Mouse (Mus musculus) liver, embryonic 14.5 days (tissue): ENCODE data around the gene 1700016K19Rik. TPM values are rescaled to one million over a fixed set of nuclear protein-coding genes. Genes with fewer than 3 reads are reported as not detected.

Experiments used
- ATAC-seq: fragments of 200-750 bp; cut with Nextera tagmentation; 2 replicates; pipeline ENCODE4 v1.8.0; 2017; ENCODE audit warnings: moderate number of reproducible peaks, mild to moderate bottlenecking, moderate library complexity; ENCODE audit not compliant: insufficient read depth
- DNase-seq, 3 experiments: peaks; one replicate each; pipeline ENCODE4 v3.0.0-alpha.2; 2012 to 2013; ENCODE audit warnings: low read depth in 3 of 3, low spot score in 3 of 3
- H3K27ac ChIP-seq: fragments of 300-500 bp; sonication (generic); 2 replicates; pipeline ENCODE4 v1.5.1; 2014; ENCODE audit warnings: moderate library complexity, mild to moderate bottlenecking, control low read depth, inconsistent platforms
- H3K27me3 ChIP-seq: fragments of 300-500 bp; sonication (generic); 2 replicates; pipeline ENCODE4 v1.6.1; 2014; ENCODE audit warnings: mild to moderate bottlenecking, low read length, moderate library complexity; ENCODE audit not compliant: control insufficient read depth, insufficient read depth
- H3K36me3 ChIP-seq: fragments of 300-500 bp; sonication (generic); replicated peaks from 2 replicates; pipeline ENCODE4 v1.6.1; 2014; ENCODE audit warnings: low read depth; ENCODE audit not compliant: control insufficient read depth, insufficient read depth
- H3K4me1 ChIP-seq, 2 experiments: fragments of 200-500 bp in 1 of 2; fragments of 300-500 bp in 1 of 2; sonication (generic) in 1 of 2; replicated peaks; 2 replicates each; pipeline ENCODE4 v1.6.1; 2012 to 2014; ENCODE audit warnings: antibody characterized with exemption in 1 of 2, inconsistent platforms in 1 of 2, low read length in 1 of 2; ENCODE audit not compliant: control insufficient read depth in 2 of 2, insufficient read depth in 2 of 2
- H3K4me2 ChIP-seq: fragments of 300-500 bp; sonication (generic); 2 replicates; pipeline ENCODE4 v1.6.1; 2014; ENCODE audit warnings: low read depth, mild to moderate bottlenecking, control low read depth, moderate library complexity
- H3K4me3 ChIP-seq, 2 experiments: fragments of 200-500 bp in 1 of 2; fragments of 300-500 bp in 1 of 2; sonication (generic) in 1 of 2; 2 replicates each; pipeline ENCODE4 v1.5.1; 2012 to 2014; ENCODE audit warnings: low read depth in 2 of 2, low read length in 2 of 2, mild to moderate bottlenecking in 2 of 2, control low read depth in 1 of 2, inconsistent platforms in 1 of 2, moderate library complexity in 1 of 2; ENCODE audit not compliant: insufficient read depth in 1 of 2
- H3K9ac ChIP-seq: fragments of 300-500 bp; sonication (generic); replicated peaks from 2 replicates; pipeline ENCODE4 v1.6.1; 2014; ENCODE audit warnings: mild to moderate bottlenecking, control low read depth, moderate library complexity
- H3K9me3 ChIP-seq: fragments of 300-500 bp; sonication (generic); 2 replicates; pipeline ENCODE4 v1.6.1; 2016; ENCODE audit warnings: low read length, mixed read lengths; ENCODE audit not compliant: control insufficient read depth
- CTCF ChIP-seq: IDR thresholded peaks from 2 replicates; pipeline ENCODE4 v1.5.1; 2016; ENCODE audit warnings: antibody characterized with exemption, low read depth, control low read depth
- EP300 ChIP-seq: IDR thresholded peaks from 2 replicates; pipeline ENCODE4 v1.6.1; 2016; ENCODE audit warnings: antibody characterized with exemption, low read depth
- WGBS: fragments of 180-500 bp; shearing (Covaris S2); extraction: QIAGEN DNeasy Blood & Tissue Kit; methylation state at CpG from one replicate; pipeline ENCODE4 v1.1.7; 2014; ENCODE audit not compliant: insufficient replicate concordance; 5-methylcytosine and 5-hydroxymethylcytosine counted together
- polyA plus RNA-seq, 2 experiments: library from polyadenylated mRNA; depleted of rRNA in 1 of 2; stranded (reverse) in 1 of 2; unstranded in 1 of 2; fragments of >200 nt; fragmentation: Nextera tagmentation in 1 of 2; extraction: Ambion mirVana in 1 of 2; gene quantifications; 2 replicates each; pipeline versions ENCODE4 v1.2.1 to v1.2.3; 2012 to 2014

Gene 1700016K19Rik
- polyA plus RNA-seq, 2 experiments = not detected

DNA sequence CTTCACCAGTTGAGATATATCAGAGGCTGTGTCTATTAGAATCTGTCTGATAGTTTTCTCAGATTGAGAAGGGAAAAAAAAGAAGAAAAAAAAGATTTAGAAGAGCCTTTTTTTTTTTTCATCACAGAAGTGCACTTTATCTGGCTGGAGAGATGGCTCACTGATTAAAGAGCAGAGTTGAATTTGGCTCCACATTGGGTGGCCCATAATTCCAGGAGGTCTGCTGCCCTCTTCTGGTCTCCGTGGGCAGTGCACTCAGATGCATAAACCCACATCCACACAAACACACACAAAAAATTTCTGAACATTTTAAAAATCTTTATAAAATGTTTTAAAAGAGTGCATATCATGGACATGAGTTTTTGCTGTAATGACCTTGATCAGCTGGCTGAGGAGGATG, 25.7 kb upstream of the 1700016K19Rik start:
- no peak overlapping the region for H3K4me2 ChIP-seq
- WGBS = 47% methylated on average over 1 of the region's 1 CpGs
- no peak overlapping the region for H3K9ac ChIP-seq
- no peak overlapping the region for H3K4me3 ChIP-seq
- H3K9me3 ChIP-seq = no peaks in the 10 kb centered on the region; the same call in 1 of the 2 replicates
- H3K27ac ChIP-seq = no peak overlapping the region
- DNase-seq (no peak), ATAC-seq (no peak)
- no peaks in the 10 kb centered on the region for H3K27me3 ChIP-seq
- peaks cover 0 to 4% of the 10 kb centered on the region in 2 experiments; a peak in 1 of 4 replicates for H3K4me1 ChIP-seq
- no peaks in the 10 kb centered on the region for H3K36me3 ChIP-seq
- TF ChIP-seq CTCF (peak; percentile 63), EP300 (no peak)

DNA sequence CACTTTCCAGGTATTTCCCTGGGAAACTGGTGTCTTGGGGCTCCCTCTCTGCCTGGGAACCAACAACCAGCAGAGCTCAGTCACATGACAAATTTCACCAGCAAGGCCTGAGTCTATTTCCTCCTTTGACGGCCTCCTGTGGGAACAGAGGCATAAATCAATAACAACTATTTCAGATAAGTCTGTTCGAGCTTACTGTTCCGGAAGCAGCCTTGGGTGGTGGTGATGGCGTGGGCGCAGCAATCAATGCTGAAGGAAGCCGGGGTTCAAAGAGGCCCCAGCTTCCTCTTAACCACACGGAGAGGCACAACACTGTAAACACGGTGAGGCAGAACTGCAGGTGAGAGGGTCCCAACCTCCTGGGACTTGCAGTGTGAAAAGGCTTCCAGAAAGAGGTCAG, 23.0 kb upstream of the 1700016K19Rik start:
- H3K4me2 ChIP-seq = no peak overlapping the region
- DNase-seq = no peak
- no peak overlapping the region for H3K27ac ChIP-seq
- H3K9ac ChIP-seq = no peak overlapping the region
- no peak overlapping the region for H3K4me3 ChIP-seq
- WGBS = under 1% methylated on average over 8 of the region's 8 CpGs
- no peaks in the 10 kb centered on the region for H3K27me3 ChIP-seq
- H3K36me3 ChIP-seq = no peaks in the 10 kb centered on the region
- TF ChIP-seq CTCF (no peak), EP300 (no peak)
- no peak for ATAC-seq
- no peaks in the 10 kb centered on the region; the same call in 1 of the 2 replicates for H3K9me3 ChIP-seq
- peaks cover 0 to 4% of the 10 kb centered on the region in 2 experiments; a peak in 1 of 4 replicates for H3K4me1 ChIP-seq

DNA sequence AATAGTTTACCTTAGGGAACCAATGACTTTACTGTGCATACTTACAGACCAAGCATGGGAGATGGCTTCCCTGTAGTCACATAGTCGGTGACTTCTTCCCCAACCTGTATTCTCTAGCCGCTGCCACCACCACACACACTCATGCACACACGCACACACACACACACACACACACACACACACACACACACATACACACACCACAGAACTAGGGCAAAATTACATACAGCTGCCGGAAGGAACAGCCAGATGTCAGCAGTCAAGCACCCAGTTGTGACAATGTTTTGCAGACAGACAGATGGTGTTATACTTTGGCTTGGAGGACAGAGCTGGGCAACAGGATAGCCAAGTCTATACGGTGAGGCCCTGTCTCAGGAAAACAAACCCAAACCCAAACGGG, 21.7 kb upstream of the 1700016K19Rik start:
- Histone ChIP-seq H3K4me1 (peaks cover 0 to 4% of the 10 kb centered on the region in 2 experiments; a peak in 1 of 4 replicates), H3K27me3 (no peaks in the 10 kb centered on the region), H3K4me2 (no peak overlapping the region), H3K36me3 (no peaks in the 10 kb centered on the region), H3K4me3 (no peak overlapping the region), H3K9ac (no peak overlapping the region), H3K9me3 (no peaks in the 10 kb centered on the region; the same call in 1 of the 2 replicates), H3K27ac (no peak overlapping the region)
- no peak for TF ChIP-seq CTCF
- 56% methylated on average over 6 of the region's 6 CpGs for WGBS
- ATAC-seq = no peak
- no peak for DNase-seq

DNA sequence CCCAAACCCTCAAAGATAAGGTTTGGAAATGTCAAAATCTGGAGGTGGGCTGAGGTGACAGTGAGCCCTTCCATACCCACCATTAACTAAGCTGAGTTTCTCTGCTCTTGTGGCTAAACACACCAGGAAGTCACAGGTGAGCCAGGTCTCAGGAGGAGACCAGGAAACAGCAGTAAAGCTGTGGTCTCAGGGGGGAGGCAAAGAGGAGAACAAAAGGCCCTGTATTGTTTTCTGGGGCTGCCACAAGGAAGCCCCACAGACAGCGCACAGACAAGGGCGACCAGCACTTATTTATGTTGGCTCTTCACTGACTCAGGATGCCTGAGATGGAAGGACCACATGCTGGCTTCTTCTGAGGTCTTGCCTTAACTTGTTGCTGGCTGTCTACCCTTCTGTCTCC, 19.3 kb upstream of the 1700016K19Rik start:
- Histone ChIP-seq H3K4me3 (no peak overlapping the region), H3K9me3 (no peaks in the 10 kb centered on the region), H3K9ac (no peak overlapping the region), H3K36me3 (no peaks in the 10 kb centered on the region), H3K4me2 (no peak overlapping the region), H3K4me1 (peaks cover 0 to 4% of the 10 kb centered on the region in 2 experiments; a peak in 1 of 4 replicates), H3K27me3 (no peaks in the 10 kb centered on the region), H3K27ac (no peak overlapping the region)
- TF ChIP-seq CTCF = no peak
- TF ChIP-seq EP300 = no peak
- DNase-seq (no peak), ATAC-seq (no peak)
- WGBS = 51% methylated on average over 2 of the region's 2 CpGs

DNA sequence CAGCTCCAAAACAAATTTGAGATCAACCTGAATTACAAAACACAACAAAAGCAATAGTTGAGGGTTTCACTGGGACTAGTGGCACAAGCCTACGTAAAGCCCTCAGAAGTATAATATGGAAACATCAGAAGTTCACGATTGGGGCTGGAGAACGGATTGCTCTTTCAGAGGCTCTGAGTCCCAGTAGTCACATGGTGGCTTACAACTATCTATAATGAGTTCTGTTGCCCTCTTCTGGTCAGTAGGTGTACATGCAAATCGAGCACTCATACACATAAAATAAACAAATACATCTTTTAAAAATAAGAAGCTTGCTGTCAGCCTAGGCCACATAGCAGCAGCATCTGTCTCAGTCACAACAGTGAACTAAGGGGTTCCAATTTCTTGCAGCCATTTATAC, 16.5 kb upstream of the 1700016K19Rik start:
- no peaks in the 10 kb centered on the region for H3K36me3 ChIP-seq
- no peak overlapping the region for H3K27ac ChIP-seq
- no peaks in the 10 kb centered on the region for H3K9me3 ChIP-seq
- H3K4me2 ChIP-seq = no peak overlapping the region
- H3K4me3 ChIP-seq = no peak overlapping the region
- TF ChIP-seq EP300 = no peak
- peak; percentile 14; the same call in 1 of the 2 replicates for TF ChIP-seq CTCF
- H3K27me3 ChIP-seq = no peaks in the 10 kb centered on the region
- 37% methylated on average over 4 of the region's 4 CpGs for WGBS
- H3K4me1 ChIP-seq = no peaks in the 10 kb centered on the region
- ATAC-seq (no peak), DNase-seq (no peak)
- H3K9ac ChIP-seq = no peak overlapping the region

GRCm38 (mm10) chr11:75984581-75984980, 15.1 kb upstream of the 1700016K19Rik start:
- Histone ChIP-seq H3K36me3 (no peaks in the 10 kb centered on the region), H3K9ac (no peak overlapping the region), H3K4me3 (no peak overlapping the region), H3K9me3 (no peaks in the 10 kb centered on the region), H3K27me3 (no peaks in the 10 kb centered on the region), H3K27ac (no peak overlapping the region), H3K4me1 (no peaks in the 10 kb centered on the region), H3K4me2 (no peak overlapping the region)
- WGBS = 50% methylated on average over 1 of the region's 1 CpGs
- ATAC-seq (no peak), DNase-seq (no peak)
- TF ChIP-seq CTCF (no peak), EP300 (no peak)
